Mouse (Mus musculus) G1E (cell line): ENCODE measurements at regions not wholly inside any gene's neighbourhood (a gene's known extent, or its start where the extent isn't known, plus 50 kb on each side); places are given as distances from the start of the nearest gene placed in this dataset.

ENCODE experiments used
- CTCF ChIP-seq: IDR thresholded peaks from 2 replicates; pipeline ENCODE4 v1.5.1; 2012; ENCODE audit warnings: low read depth, low read length, inconsistent platforms, mixed read lengths
- GATA1 ChIP-seq: IDR thresholded peaks from 2 replicates; pipeline ENCODE4 v1.6.1; 2012; ENCODE audit warnings: borderline replicate concordance, low read length, inconsistent platforms, mixed read lengths

- TF ChIP-seq CTCF (no peak), GATA1 (no peak)
Observed at GRCm38 (mm10) chr15:7463444-7464350, 65.5 kb upstream of the Egflam start.
